14 mouse cellular contexts compared by ENCODE assay signal in genomic region chr7:95865270-95865669, GRCm38 (mm10).
DNase-seq lines count a peak whose midpoint lies in the region; ATAC-seq and TF ChIP-seq lines count a peak whose summit lies in the region.
"Had no signal": no experiment of that assay in that cellular context is flagged by ENCODE, and none has a peak within 500 bp of the region (broad histone marks: within the 10 kb centered on the region; RNA-seq: fewer than 3 reads in every experiment).

No protein-coding gene starts in this region.

- no peak overlapping the region for H3K4me2 ChIP-seq in midbrain, postnatal 0 days (ENCODE audit: low read depth, low read length, poor library complexity, severe bottlenecking)
- no peak overlapping the region for H3K4me2 ChIP-seq in midbrain, embryonic 13.5 days (replicated peaks)
- no peak overlapping the region for H3K4me2 ChIP-seq in heart, embryonic 12.5 days
- H3K4me2 ChIP-seq: embryonic facial prominence, embryonic 15.5 days; forebrain, embryonic 13.5 days; heart, embryonic 15.5 days; liver, embryonic 13.5 days had no signal

- peak; percentile 9 to 14 for DNase-seq in cerebellum, postnatal 14 days
- peak; percentile 5 to 9 for DNase-seq in kidney, postnatal 4 days
- no peak for DNase-seq in kidney, adult 2 months
- DNase-seq in midbrain, postnatal 0 days (ENCODE audit: low spot score) = peak; percentile 10
- DNase-seq in mesoderm, embryonic 11.5 days (ENCODE audit: low read depth, low spot score) = peak; percentile 26
- DNase-seq: cerebellum, adult 18-20 months; gastrocnemius, postnatal 10 days; liver, embryonic 13.5 days had no signal

- H3K9ac ChIP-seq in midbrain, postnatal 0 days (replicated peaks; ENCODE audit: low read length, poor library complexity, severe bottlenecking) = no peak overlapping the region
- H3K9ac ChIP-seq in midbrain, embryonic 13.5 days (replicated peaks) = no peak overlapping the region
- no peak overlapping the region for H3K9ac ChIP-seq in heart, embryonic 12.5 days
- H3K9ac ChIP-seq: embryonic facial prominence, embryonic 15.5 days; forebrain, embryonic 13.5 days; heart, embryonic 15.5 days; liver, embryonic 13.5 days had no signal

- no peak overlapping the region for H3K27ac ChIP-seq in kidney, adult 2 months (ENCODE audit: insufficient read depth, low read depth, low read length)
- no peak overlapping the region for H3K27ac ChIP-seq in midbrain, postnatal 0 days (ENCODE audit: low read depth, low read length)
- no peak overlapping the region for H3K27ac ChIP-seq in midbrain, embryonic 13.5 days
- H3K27ac ChIP-seq in heart, embryonic 12.5 days (ENCODE audit: poor library complexity, severe bottlenecking) = no peak overlapping the region
- H3K27ac ChIP-seq: embryonic facial prominence, embryonic 15.5 days; forebrain, embryonic 13.5 days; heart, embryonic 15.5 days; liver, embryonic 13.5 days had no signal

- H3K27me3 ChIP-seq in kidney, adult 2 months (replicated peaks; ENCODE audit: control insufficient read depth, insufficient read depth, low read length) = no peaks in the 10 kb centered on the region
- H3K27me3 ChIP-seq in midbrain, postnatal 0 days (ENCODE audit: insufficient read depth, low read length) = no peaks in the 10 kb centered on the region
- no peaks in the 10 kb centered on the region for H3K27me3 ChIP-seq in midbrain, embryonic 13.5 days
- no peaks in the 10 kb centered on the region for H3K27me3 ChIP-seq in heart, embryonic 12.5 days (replicated peaks)
- H3K27me3 ChIP-seq: embryonic facial prominence, embryonic 15.5 days; forebrain, embryonic 13.5 days; heart, embryonic 15.5 days; liver, embryonic 13.5 days had no signal

- WGBS in kidney, adult 2 months = 50% methylated on average over 3 of the region's 3 CpGs
- 55% methylated on average over 3 of the region's 3 CpGs for WGBS in midbrain, postnatal 0 days
- WGBS in midbrain, embryonic 13.5 days = 54% methylated on average over 3 of the region's 3 CpGs
- 41% methylated on average over 3 of the region's 3 CpGs for WGBS in heart, embryonic 12.5 days

- H3K4me1 ChIP-seq in kidney, adult 2 months (ENCODE audit: control insufficient read depth, insufficient read depth, low read length) = no peaks in the 10 kb centered on the region
- no peaks in the 10 kb centered on the region for H3K4me1 ChIP-seq in midbrain, postnatal 0 days (ENCODE audit: insufficient read depth, low read length)
- H3K4me1 ChIP-seq in midbrain, embryonic 13.5 days (replicated peaks) = peaks cover 5% of the 10 kb centered on the region; the same call in 1 of the 2 replicates
- H3K4me1 ChIP-seq in heart, embryonic 12.5 days (replicated peaks) = no peaks in the 10 kb centered on the region
- H3K4me1 ChIP-seq: embryonic facial prominence, embryonic 15.5 days; forebrain, embryonic 13.5 days; heart, embryonic 15.5 days; liver, embryonic 13.5 days had no signal

- TF ChIP-seq CTCF in kidney, adult 2 months (conservative IDR thresholded peaks at IDR 0.05; ENCODE audit: insufficient read depth, insufficient read length, low read depth, low read length) = no peak
- TF ChIP-seq CTCF in midbrain, postnatal 0 days (IDR thresholded peaks at IDR 0.05) = peak; percentile 21

- no peaks in the 10 kb centered on the region for H3K36me3 ChIP-seq in kidney, adult 2 months (ENCODE audit: control insufficient read depth, insufficient read depth, low read length)
- H3K36me3 ChIP-seq in midbrain, postnatal 0 days (ENCODE audit: insufficient read depth, low read length) = no peaks in the 10 kb centered on the region
- no peaks in the 10 kb centered on the region for H3K36me3 ChIP-seq in midbrain, embryonic 13.5 days
- H3K36me3 ChIP-seq in heart, embryonic 12.5 days = no peaks in the 10 kb centered on the region
- H3K36me3 ChIP-seq: embryonic facial prominence, embryonic 15.5 days; heart, embryonic 15.5 days; liver, embryonic 13.5 days had no signal

- no peak for ATAC-seq in cerebellum, adult (ENCODE audit: insufficient number of reproducible peaks, low FRiP score, low TSS enrichment)
- no peak for ATAC-seq in midbrain, postnatal 0 days (ENCODE audit: low FRiP score)
- no peak for ATAC-seq in midbrain, embryonic 13.5 days
- ATAC-seq in heart, embryonic 12.5 days (ENCODE audit: insufficient number of reproducible peaks, low FRiP score) = no peak
- ATAC-seq: forebrain, embryonic 13.5 days had no signal

- no peak for TF ChIP-seq POLR2A in kidney, adult 2 months (IDR thresholded peaks at IDR 0.05; ENCODE audit: low read depth, low read length)

- H3K9me3 ChIP-seq in midbrain, postnatal 0 days (ENCODE audit: low read length) = no peaks in the 10 kb centered on the region
- no peaks in the 10 kb centered on the region for H3K9me3 ChIP-seq in midbrain, embryonic 13.5 days
- no peaks in the 10 kb centered on the region for H3K9me3 ChIP-seq in heart, embryonic 12.5 days (replicated peaks)
- H3K9me3 ChIP-seq: embryonic facial prominence, embryonic 15.5 days; forebrain, embryonic 13.5 days; heart, embryonic 15.5 days; liver, embryonic 13.5 days had no signal

- H3K4me3 ChIP-seq in kidney, adult 2 months (ENCODE audit: insufficient read depth, low read depth, low read length) = no peak overlapping the region
- H3K4me3 ChIP-seq in midbrain, postnatal 0 days (ENCODE audit: low read depth, low read length) = no peak overlapping the region
- H3K4me3 ChIP-seq in midbrain, embryonic 13.5 days (replicated peaks) = no peak overlapping the region
- H3K4me3 ChIP-seq in heart, embryonic 12.5 days = no peak overlapping the region
- H3K4me3 ChIP-seq: embryonic facial prominence, embryonic 15.5 days; forebrain, embryonic 13.5 days; heart, embryonic 15.5 days; liver, embryonic 13.5 days had no signal
